Mouse (Mus musculus) CH12.LX (cell line): ENCODE results near the gene Zfp618. TPM values are rescaled to one million over a fixed set of nuclear protein-coding genes. Genes with fewer than 3 reads are reported as not detected.

Experiments
- DNase-seq: peaks from one replicate; pipeline ENCODE4 v3.0.0-alpha.2; 2013; ENCODE audit errors: extremely low read depth
- H3K27ac ChIP-seq: 2 replicates; pipeline ENCODE4 v1.5.1; 2012; ENCODE audit warnings: low read depth, mild to moderate bottlenecking, control low read depth, moderate library complexity; ENCODE audit not compliant: insufficient read depth
- H3K27me3 ChIP-seq: replicated peaks from 2 replicates; pipeline ENCODE3; 2012; ENCODE audit warnings: inconsistent platforms
- H3K36me3 ChIP-seq, 2 experiments: replicated peaks in 1 of 2; 2 replicates each; pipeline versions ENCODE3 to v1.6.1; 2012; ENCODE audit warnings: inconsistent platforms in 1 of 2, low read length in 1 of 2, mild to moderate bottlenecking in 1 of 2, mixed read lengths in 1 of 2, moderate library complexity in 1 of 2; ENCODE audit not compliant: control insufficient read depth in 1 of 2, insufficient read depth in 1 of 2
- H3K4me1 ChIP-seq, 2 experiments: 2 replicates each; pipeline ENCODE4 v1.6.1; 2012; ENCODE audit warnings: inconsistent platforms in 1 of 2, moderate library complexity in 1 of 2; ENCODE audit not compliant: insufficient read depth in 2 of 2, control insufficient read depth in 1 of 2
- H3K4me2 ChIP-seq: 2 replicates; pipeline ENCODE4 v1.6.1; 2012; ENCODE audit warnings: low read depth, mild to moderate bottlenecking, control low read depth; ENCODE audit not compliant: poor library complexity, insufficient read depth, severe bottlenecking
- H3K4me3 ChIP-seq, 3 experiments: fragments of 150-350 bp in 1 of 3; sonication (generic) in 1 of 3; replicated peaks in 1 of 3; 2 replicates each; pipeline versions ENCODE3 to v1.5.1; 2011 to 2012; ENCODE audit warnings: low read depth in 2 of 3, low read length in 2 of 3, mild to moderate bottlenecking in 2 of 3, moderate library complexity in 2 of 3, control low read depth in 1 of 3, improper control_type of control experiment in 1 of 3, inconsistent platforms in 1 of 3, mixed read lengths in 1 of 3; ENCODE audit not compliant: poor library complexity in 1 of 3
- H3K79me2 ChIP-seq: replicated peaks from 2 replicates; pipeline ENCODE4 v1.6.1; 2012; ENCODE audit warnings: mild to moderate bottlenecking, moderate library complexity; ENCODE audit not compliant: control insufficient read depth, poor library complexity, insufficient read depth, severe bottlenecking; ENCODE audit errors: extremely low read depth
- H3K9ac ChIP-seq: 2 replicates; pipeline ENCODE4 v1.6.1; 2012; ENCODE audit warnings: low read depth, mild to moderate bottlenecking, control low read depth, moderate library complexity; ENCODE audit not compliant: insufficient read depth
- H3K9me3 ChIP-seq: replicated peaks from 2 replicates; pipeline ENCODE3; 2012; ENCODE audit warnings: low read length, inconsistent platforms, mixed read lengths
- BHLHE40 ChIP-seq: IDR thresholded peaks from 2 replicates; pipeline ENCODE4 v1.6.1; 2011; ENCODE audit warnings: mild to moderate bottlenecking, low read depth, low read length, improper control_type of control experiment
- CHD1 ChIP-seq: IDR thresholded peaks from 2 replicates; pipeline ENCODE4 v1.6.1; 2012; ENCODE audit warnings: low read depth, low read length, improper control_type of control experiment, inconsistent platforms
- CHD2 ChIP-seq: IDR thresholded peaks from 2 replicates; pipeline ENCODE4 v1.6.1; 2011; ENCODE audit warnings: low read length, improper control_type of control experiment
- CTCF ChIP-seq, 2 experiments: IDR thresholded peaks in 1 of 2; conservative IDR thresholded peaks in 1 of 2; 2 replicates each; pipeline ENCODE4 v1.5.1; 2011 to 2012; ENCODE audit warnings: low read depth in 2 of 2, low read length in 2 of 2, improper control_type of control experiment in 1 of 2, inconsistent platforms in 1 of 2, mild to moderate bottlenecking in 1 of 2, moderate library complexity in 1 of 2
- E2F4 ChIP-seq: IDR thresholded peaks from 2 replicates; pipeline ENCODE4 v1.6.1; 2011; ENCODE audit warnings: low read depth, low read length, improper control_type of control experiment; ENCODE audit not compliant: insufficient replicate concordance
- ELF1 ChIP-seq: IDR thresholded peaks from 2 replicates; pipeline ENCODE4 v1.6.1; 2014; ENCODE audit warnings: low read depth, mild to moderate bottlenecking, inconsistent platforms, low read length, improper control_type of control experiment
- HCFC1 ChIP-seq: IDR thresholded peaks from 2 replicates; pipeline ENCODE4 v1.6.1; 2012; ENCODE audit warnings: low read depth, mild to moderate bottlenecking, inconsistent platforms, low read length, improper control_type of control experiment
- MAFK ChIP-seq: IDR thresholded peaks from 2 replicates; pipeline ENCODE4 v1.6.1; 2011; ENCODE audit warnings: low read length, improper control_type of control experiment; ENCODE audit not compliant: insufficient replicate concordance
- MAZ ChIP-seq: IDR thresholded peaks from 2 replicates; pipeline ENCODE4 v1.6.1; 2012; ENCODE audit warnings: low read depth, mild to moderate bottlenecking, inconsistent platforms, low read length, improper control_type of control experiment, moderate library complexity
- MEF2A ChIP-seq: IDR thresholded peaks from 2 replicates; pipeline ENCODE4 v1.6.1; 2014; ENCODE audit warnings: low read depth, mild to moderate bottlenecking, inconsistent platforms, low read length, improper control_type of control experiment, borderline replicate concordance
- MXI1 ChIP-seq: IDR thresholded peaks from 2 replicates; pipeline ENCODE4 v1.6.1; 2011; ENCODE audit warnings: mild to moderate bottlenecking, low read depth, low read length, improper control_type of control experiment
- NELFE ChIP-seq: IDR thresholded peaks from 2 replicates; pipeline ENCODE4 v1.6.1; 2011; ENCODE audit warnings: low read depth, low read length, improper control_type of control experiment
- POLR2A ChIP-seq: IDR thresholded peaks from 2 replicates; pipeline ENCODE4 v1.6.1; 2011; ENCODE audit warnings: low read depth, mild to moderate bottlenecking, improper control_type of control experiment, low read length
- SIN3A ChIP-seq: IDR thresholded peaks from 2 replicates; pipeline ENCODE4 v1.6.1; 2012; ENCODE audit warnings: low read length, improper control_type of control experiment, inconsistent platforms
- TCF12 ChIP-seq: IDR thresholded peaks from 2 replicates; pipeline ENCODE4 v1.6.1; 2014; ENCODE audit warnings: low read depth, mild to moderate bottlenecking, inconsistent platforms, low read length, improper control_type of control experiment
- UBTF ChIP-seq: IDR thresholded peaks from 2 replicates; pipeline ENCODE4 v1.6.1; 2012; ENCODE audit warnings: low read depth, mild to moderate bottlenecking, inconsistent platforms, low read length, improper control_type of control experiment, moderate library complexity
- ZKSCAN1 ChIP-seq: IDR thresholded peaks from 2 replicates; pipeline ENCODE4 v1.6.1; 2012; ENCODE audit warnings: low read depth, inconsistent platforms, low read length, improper control_type of control experiment, borderline replicate concordance
- ZMIZ1 ChIP-seq: IDR thresholded peaks from 2 replicates; pipeline ENCODE4 v1.6.1; 2012; ENCODE audit warnings: low read depth, mild to moderate bottlenecking, inconsistent platforms, low read length, improper control_type of control experiment
- ZNF384 ChIP-seq: IDR thresholded peaks from 2 replicates; pipeline ENCODE4 v1.6.1; 2012; ENCODE audit warnings: low read depth, low read length, improper control_type of control experiment, inconsistent platforms
- dilution Hi-C: fragments of 300-500 bp; cut with MboI; formaldehyde crosslinking; loops from 2 replicates; pipeline ENCODE4 v1.14.3; 2020; ENCODE audit warnings: low sequenced_read_pairs; ENCODE audit not compliant: extremely low pct_unique_long_range_greater_than_20kb, extremely low pct_ligation_motif_present
- in situ Hi-C: fragments of 300-500 bp; cut with MboI; formaldehyde crosslinking; loops from 3 replicates; pipeline ENCODE4 v1.14.3; 2019; ENCODE audit warnings: low sequenced_read_pairs, low pct_ligation_motif_present, low pct_unique_long_range_greater_than_20kb, mixed read lengths
- polyA plus RNA-seq: library from polyadenylated mRNA; unstranded; fragments of >175 nt; gene quantifications from 2 replicates; pipeline ENCODE4 v1.2.1, GENCODE M21; 2012; ENCODE audit warnings: low read depth; ENCODE audit not compliant: insufficient read length
- total RNA-seq, 2 experiments: library from RNA; depleted of rRNA; stranded (reverse); fragments of 300-350 nt in 1 of 2; fragments of >200 nt in 1 of 2; gene quantifications; 2 replicates each; pipeline ENCODE4 v1.2.3; 2012 to 2014

The Zfp618 gene
- total RNA-seq (2012; rRNA removed) (not detected in 2 replicates), total RNA-seq (2014; rRNA removed) (not detected in 2 replicates), polyA plus RNA-seq (not detected in 2 replicates)

DNA sequence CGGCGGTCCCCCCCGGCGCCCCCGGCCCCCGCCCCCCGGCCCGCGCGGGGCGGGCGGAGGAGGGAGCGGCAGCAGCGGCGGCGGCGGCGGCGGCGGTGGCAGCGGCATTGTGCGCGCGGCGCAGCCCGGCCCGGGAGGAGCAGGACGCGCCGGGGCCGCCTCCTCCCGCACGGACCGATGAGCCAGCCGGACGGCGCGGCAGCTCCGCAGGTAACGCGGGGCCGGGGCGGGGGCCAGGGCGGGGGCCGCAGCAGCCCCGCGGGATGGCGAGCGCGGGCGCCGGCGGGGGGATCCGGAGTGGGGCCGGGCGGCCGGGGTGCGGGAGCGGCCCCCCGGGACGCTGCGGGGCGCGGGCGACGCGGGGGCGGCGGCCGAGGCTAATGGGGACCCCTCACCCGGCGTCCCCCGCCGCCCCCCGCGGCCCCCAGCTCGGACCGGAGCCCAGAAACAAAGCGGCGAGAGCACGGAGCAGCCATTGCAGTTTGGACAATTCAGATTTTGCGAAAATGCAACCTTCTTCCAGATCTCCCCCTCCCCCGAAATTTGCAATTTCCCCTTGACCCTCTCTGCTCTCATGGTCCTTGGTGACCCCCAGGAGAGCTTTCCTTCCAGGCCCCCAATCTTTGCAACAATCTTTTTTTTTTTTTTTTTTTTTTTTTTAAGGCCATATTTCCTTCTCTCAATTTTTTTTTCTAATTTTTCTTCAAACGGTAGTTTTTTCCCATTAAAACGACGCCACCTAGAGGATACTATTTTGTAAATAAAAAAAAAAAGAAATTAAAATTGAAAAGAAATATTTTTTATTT is at the start of gene Zfp618:
Gene Zfp618 (plus strand): TSS at position 77 of the 806 bp plus-strand sequence.
- Histone ChIP-seq H3K4me1 (no peaks in the 10 kb centered on the region; a peak in 1 of 4 replicates), H3K36me3 (no peaks in the 10 kb centered on the region), H3K27ac (no peak within 1 kb of the TSS), H3K9ac (no peak within 1 kb of the TSS), H3K27me3 (peaks cover 43% of the 10 kb centered on the region), H3K9me3 (no peaks in the 10 kb centered on the region), H3K79me2 (no peaks in the 10 kb centered on the region), H3K4me2 (no peak within 1 kb of the TSS), H3K4me3 (no peak within 1 kb of the TSS)
- TF ChIP-seq MAZ (no peak), E2F4 (no peak), CHD2 (no peak), BHLHE40 (no peak), POLR2A (no peak), SIN3A (no peak), MEF2A (no peak), NELFE (no peak), CTCF (conservative IDR thresholded peaks at IDR 0.05 in 1 of 2, IDR thresholded peaks at IDR 0.05 in 1 of 2; ENCODE audit: low read depth in 2 of 2, low read length in 2 of 2) (no peak), UBTF (no peak), ZKSCAN1 (no peak), CHD1 (no peak), MXI1 (no peak), HCFC1 (no peak), TCF12 (no peak)
- dilution Hi-C loops (no loop called here), in situ Hi-C loops (no loop called here)
- no peak for DNase-seq

DNA sequence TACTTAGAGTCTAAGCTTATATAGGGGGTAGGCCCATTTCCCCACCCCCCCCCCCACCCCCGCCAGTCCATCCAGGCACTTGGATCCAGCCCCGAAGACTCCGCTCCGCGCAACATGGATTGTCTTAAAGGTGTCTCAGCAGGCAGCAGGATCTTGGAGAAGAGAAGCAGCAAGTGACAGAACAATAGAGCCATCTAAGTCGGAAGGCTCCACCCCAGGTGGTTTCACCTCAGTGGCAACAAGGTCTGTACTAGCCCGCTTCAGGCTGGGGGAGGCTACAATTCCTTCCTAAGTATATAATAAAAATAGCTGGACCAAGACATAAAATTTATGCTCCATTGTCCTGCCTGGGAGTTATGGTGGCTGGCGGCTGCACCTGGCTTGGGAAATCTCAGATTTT is 48.3 kb upstream of the Zfp618 start:
- no peaks in the 10 kb centered on the region for H3K4me1 ChIP-seq
- H3K4me2 ChIP-seq = no peak overlapping the region
- no peak overlapping the region for H3K27ac ChIP-seq
- in situ Hi-C loops (no loop called here), dilution Hi-C loops (no loop called here)
- H3K36me3 ChIP-seq = no peaks in the 10 kb centered on the region
- TF ChIP-seq MEF2A = no peak
- no peak for TF ChIP-seq ELF1
- TF ChIP-seq ZMIZ1 = no peak
- TF ChIP-seq ZNF384 = no peak
- no peak for TF ChIP-seq MAFK
- no peak for TF ChIP-seq SIN3A
- TF ChIP-seq ZKSCAN1 = no peak
- no peak overlapping the region for H3K9ac ChIP-seq
- no peak overlapping the region for H3K4me3 ChIP-seq
- no peaks in the 10 kb centered on the region for H3K79me2 ChIP-seq
- DNase-seq = no peak
- no peaks in the 10 kb centered on the region for H3K27me3 ChIP-seq
- no peaks in the 10 kb centered on the region for H3K9me3 ChIP-seq
